Mouse (Mus musculus): Measurements from ENCODE around the gene Slc7a5. TPM values are rescaled to one million over a fixed set of nuclear protein-coding genes. Genes with fewer than 3 reads are reported as not detected.
A peak's percentile ranks its signal among the peaks of the same experiment; 100 is the strongest.

Slc7a5 gene
- total RNA-seq, 2 experiments from 2014 or later: 21.9 to 22.4 TPM

GRCm38 (mm10) chr8:121909663-121910062 lies 2.2 kb upstream of the Slc7a5 start:
- DNase-seq (ENCODE audit: low spot score in 2 of 2): peak; percentile 57 to 74

DNA sequence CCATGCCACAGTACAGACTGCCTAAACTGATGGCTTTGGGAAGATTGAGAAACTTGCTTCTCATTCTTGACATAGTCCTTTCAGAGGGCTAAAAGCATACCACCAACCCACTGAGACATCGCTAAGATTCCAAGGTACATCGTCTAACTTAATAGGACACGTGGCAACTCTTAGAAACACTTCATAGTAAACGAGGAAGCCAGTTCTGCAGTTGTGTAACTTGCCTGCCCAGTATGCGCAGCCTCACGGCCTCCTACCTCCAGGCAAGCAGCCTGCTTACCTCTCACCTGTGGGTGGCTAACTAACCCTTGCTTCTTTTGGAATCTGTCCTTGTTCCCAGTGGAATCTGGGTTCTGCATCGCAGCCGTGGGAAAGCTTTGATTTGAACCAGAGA lies 1.7 kb upstream of the Slc7a5 start:
- DNase-seq (ENCODE audit: low spot score in 2 of 2): no peak

DNA sequence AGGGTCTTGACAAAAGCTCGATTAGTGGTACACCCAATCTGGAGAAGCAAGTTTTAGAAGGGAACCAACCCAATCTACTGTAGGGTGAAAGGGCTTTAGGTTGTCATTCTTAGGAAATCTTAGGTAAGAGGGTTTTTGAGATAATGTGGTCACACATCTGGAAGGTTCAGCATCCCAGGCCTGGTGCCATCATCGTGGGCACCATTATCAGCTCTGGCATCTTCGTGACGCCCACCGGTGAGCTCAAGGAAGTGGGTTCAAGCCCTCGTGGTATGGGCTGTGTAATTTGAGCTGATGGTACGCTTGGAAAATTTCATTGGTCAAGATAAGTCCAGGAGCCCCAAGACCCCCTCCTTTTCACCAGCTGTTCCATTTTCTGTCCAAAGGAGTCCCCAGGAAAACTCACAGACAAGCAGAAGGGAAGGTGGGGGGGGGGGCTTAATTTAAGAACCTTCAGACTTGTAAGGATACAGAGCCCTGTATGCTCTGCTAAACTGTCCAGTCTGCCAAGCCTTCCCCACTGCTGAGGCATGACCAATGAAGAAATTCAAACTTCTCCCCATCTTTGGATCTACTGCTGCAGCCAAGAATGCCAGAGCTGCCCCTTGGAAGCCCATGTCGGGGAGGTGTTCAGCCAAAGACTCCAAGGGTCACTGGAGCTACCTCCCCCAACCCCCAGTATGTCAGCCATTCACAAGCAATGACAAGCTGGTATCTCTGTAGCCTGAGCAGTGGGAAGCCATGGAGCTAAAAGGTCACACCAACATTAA lies 1.1 kb upstream of the Slc7a5 start:
- no peak for DNase-seq (ENCODE audit: low spot score in 2 of 2)

DNA sequence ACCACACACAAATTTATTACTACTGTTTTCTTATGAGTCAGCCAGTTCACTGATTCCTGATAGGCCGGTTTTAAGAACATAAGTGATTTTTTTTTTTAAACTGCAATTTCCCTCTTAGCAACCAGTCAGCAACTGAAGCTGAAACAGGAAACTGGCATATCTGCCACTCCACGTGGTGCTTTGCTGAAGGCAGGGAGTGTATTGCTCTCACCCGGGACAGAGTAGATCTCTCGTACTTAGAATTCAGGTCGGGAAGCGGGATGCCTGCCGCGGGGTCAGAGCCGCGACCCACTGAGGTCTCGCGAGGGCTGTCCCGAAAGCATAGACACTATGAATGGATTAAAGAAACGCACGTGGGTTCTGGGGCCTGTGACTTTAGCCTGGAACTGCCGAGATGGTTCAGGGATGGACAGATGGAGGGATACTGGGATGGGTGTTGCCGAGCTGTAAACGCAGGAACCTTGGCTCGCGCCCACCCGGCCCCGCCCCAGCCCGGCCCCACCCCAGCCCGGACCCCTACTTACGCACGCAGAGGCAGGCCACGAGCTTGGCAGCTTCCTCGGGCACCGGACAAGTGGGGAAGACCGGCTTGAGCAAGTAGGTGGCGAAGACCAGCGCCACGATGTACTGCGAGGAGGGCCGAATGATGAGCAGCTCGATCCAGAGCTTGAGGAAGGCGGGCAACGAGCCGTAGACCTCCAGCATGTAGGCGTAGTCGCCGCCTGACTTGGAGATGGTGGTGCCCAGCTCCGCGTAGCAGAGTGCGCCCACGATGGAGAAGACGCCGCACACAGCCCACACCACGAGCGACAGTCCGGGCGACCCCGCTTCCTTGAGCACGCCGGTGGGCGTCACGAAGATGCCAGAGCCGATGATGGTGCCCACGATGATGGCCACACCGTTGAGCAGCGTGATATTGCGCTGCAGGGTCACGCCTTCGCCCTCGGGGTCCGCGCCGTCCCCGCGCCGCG lies 667 bp downstream of the Slc7a5 start:
- peak in 1 of 2 experiments; percentile 49 for DNase-seq (ENCODE audit: low spot score in 2 of 2)

- no peak for DNase-seq (ENCODE audit: low spot score in 2 of 2)
Observed at GRCm38 (mm10) chr8:121905864-121906263, 1.6 kb downstream of the Slc7a5 start.

DNA sequence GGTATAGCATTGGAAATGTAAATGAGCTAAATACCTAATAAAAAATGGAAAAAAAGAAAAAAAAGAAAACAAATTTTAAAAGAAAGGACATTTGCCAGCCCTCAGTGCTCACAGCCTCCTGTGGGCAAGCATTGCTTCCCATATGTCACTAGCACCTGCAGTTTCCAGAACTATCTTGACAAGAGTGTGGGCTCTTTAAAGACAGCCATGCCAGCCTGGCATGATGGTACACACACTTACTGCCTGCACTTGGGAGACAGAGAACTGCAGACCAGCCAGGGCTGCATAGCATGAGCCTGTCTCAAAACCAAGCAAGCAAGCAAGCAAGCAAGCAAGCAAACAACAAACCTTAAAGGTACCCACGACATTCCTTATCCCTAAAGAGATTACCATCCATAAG lies 2.1 kb downstream of the Slc7a5 start:
- no peak for DNase-seq (ENCODE audit: low spot score in 2 of 2)

DNA sequence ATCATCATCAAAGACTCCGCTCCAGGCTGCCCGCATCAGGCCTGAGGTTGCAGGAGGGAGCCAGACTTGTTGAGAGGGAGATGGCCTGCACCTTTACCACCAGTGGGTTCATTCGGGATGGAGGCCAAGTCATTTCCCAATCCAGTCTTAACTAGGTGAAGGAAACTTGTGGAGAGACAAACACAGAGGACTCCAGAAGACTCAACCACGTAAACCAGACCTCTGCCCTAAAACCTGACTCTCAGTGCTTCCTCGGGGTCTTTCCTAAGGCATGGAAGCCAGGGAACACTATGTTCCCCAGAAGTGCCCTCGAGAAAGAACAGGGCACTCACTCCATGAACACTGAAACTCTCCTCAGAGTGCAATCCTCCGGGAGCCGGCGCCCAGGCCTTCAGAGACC lies 2.5 kb downstream of the Slc7a5 start:
- no peak for DNase-seq (ENCODE audit: low spot score in 2 of 2)

DNA sequence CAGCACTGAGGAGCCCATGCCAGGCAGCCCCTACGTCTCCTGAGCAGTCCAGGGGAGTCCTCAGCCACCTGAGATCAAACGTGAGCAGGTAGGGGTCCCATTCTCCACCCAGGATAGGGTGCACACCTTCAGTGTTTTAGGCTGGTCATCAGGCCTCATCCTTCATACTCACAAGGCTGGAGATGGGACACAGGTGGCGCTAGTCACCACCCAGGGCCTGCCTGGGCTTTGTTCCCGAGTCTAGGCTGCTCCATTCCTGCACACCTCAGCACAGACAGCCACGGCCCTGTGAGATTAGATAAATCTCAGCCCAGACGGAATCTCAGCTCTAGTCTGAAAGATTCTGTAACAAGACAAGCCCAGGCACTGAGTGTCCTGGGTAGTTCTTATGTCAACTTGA lies 3.5 kb downstream of the Slc7a5 start:
- DNase-seq (ENCODE audit: low spot score in 2 of 2): no peak

GRCm38 (mm10) chr8:121901498-121902236 lies 5.8 kb downstream of the Slc7a5 start:
- DNase-seq (ENCODE audit: low spot score in 2 of 2): peak in 1 of 2 experiments; percentile 45

GRCm38 (mm10) chr8:121899180-121900044 lies 8.1 kb downstream of the Slc7a5 start:
- DNase-seq (ENCODE audit: low spot score in 2 of 2): no peak

DNA sequence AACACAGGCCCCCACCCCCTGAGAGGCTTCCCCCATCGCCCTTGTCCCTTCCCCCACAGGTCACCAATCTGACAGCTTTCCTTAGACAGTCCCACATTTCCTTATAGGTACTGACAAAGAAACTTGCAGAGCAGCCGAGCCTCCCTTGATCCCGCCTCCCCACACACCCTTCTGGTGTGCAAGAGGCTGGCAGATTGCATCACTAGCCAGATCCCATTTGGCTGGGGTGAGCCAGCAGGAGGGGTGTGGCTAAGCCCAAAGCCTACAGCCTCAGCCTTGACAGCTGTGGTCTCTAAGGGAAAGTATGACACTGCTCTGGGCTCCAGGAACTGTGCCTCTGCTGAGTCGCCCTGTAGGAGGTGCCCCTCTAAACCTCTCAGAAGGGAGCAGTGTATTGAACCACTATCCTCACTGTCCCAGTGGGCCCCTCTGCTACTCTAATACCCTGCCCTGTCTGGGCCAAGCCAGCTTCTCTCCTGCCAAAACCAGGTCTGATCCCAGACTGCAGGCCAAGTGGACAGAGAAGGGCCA lies 9.0 kb downstream of the Slc7a5 start:
- DNase-seq (ENCODE audit: low spot score in 2 of 2): peak; percentile 33 to 76

GRCm38 (mm10) chr8:121897871-121898381 lies 9.6 kb downstream of the Slc7a5 start:
- no peak for DNase-seq (ENCODE audit: low spot score in 2 of 2)

DNA sequence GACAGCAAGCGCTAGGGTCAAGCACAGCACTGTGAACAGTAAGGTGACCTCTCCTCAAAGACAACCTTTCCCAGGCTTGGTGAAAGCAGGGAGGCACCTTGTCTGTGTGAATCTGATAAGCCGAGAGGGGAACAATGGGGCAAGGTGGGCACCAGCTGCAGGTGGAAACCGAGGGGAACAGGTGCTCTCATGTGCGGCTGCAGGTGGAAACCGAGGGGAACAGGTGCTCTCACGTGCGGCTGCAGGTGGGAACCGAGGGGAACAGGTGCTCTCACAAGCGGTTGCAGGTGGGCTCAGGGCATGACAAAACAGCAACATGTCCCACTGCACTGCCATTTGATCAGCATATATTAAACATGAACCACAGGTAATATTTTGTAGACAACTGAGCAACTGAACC lies 10.3 kb downstream of the Slc7a5 start:
- no peak for DNase-seq (ENCODE audit: low spot score in 2 of 2)

GRCm38 (mm10) chr8:121896476-121897145 lies 10.9 kb downstream of the Slc7a5 start:
- DNase-seq (ENCODE audit: low spot score in 2 of 2): no peak

- DNase-seq (ENCODE audit: low spot score in 2 of 2): no peak
Observed at GRCm38 (mm10) chr8:121895910-121896309, 11.6 kb downstream of the Slc7a5 start.

DNA sequence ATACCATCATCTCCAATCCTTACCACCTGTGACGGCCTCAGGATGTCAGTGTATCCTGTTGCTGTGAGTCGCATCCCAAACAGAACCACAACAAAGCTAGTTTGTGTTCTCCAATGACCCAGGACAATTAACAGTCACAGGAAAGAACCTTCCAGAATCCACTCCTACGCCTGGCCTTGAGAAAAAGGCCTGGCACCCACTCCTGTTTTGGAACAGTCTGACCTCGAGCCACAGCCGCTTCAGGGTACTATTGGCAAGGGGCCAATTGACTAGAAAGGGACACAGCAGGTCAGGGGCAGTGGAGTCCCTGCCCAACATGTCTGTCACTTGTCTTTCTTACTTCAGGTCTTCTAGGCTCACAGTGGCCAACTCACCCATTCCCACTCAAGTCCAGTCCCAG lies 14.6 kb downstream of the Slc7a5 start:
- DNase-seq (ENCODE audit: low spot score in 2 of 2): no peak

DNA sequence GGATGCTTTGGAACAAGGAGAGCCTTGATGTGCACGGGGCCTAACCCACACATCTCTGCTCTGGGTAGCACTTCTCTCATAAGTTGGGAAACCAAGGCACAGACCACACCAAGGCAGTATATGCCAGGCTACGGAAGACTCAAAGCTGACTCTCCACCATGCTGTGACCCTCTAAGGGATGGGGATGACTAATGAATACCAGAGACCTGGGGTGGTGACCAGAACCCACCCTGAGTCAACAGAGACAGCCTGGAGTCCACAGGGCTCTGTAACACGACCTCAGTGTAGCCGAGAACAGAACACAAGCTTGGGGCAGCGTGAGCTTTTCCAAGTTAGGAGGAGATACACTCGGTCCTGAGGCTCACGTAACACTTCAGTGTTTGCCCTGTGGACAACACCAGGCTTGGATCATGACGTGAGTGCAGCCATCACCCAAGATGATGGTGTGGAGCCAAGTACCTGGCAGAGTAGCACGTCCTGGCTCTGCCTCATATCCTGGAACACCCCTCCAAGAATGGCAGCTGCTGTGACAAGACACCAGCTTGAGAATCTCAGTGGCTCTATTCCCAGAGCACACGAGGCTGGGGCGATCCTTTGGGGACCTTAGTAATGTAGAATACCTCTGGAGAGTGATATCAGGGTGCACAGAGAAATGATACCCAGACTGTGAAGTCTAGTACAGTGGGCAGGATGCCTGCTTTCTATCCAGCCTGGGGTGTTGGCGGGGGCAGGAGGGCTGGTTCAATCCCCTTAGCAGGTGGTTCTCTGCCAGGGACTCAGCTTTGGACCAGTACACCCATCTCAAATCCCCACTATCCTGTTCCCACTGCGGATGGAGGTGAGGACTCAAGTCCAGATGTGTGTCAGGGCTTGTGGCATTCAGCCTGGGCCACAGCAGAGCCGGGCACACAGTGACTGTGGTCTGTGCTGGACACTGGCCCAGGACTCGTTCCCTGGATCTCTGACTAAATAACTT lies 17.4 kb downstream of the Slc7a5 start:
- DNase-seq (ENCODE audit: low spot score in 2 of 2): no peak

DNA sequence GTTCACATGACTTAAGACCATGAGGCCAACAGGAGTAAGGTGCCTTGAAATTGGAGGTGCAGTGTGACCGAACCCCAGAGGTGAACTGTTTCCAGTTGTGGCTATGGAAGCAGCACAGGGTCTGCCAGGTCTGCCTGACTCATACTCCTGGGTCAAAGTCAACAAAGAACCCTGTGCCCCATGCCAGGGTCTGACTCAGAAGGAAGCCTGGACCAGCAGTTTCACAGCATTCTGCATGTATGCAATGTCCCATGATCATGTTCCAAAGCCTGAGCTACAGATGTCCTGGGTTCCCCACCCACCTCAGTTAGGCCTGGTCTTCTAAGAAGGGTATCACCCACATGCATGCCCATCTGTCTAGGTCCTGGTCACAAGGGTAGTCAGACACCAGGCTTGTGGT lies 18.2 kb downstream of the Slc7a5 start:
- DNase-seq (ENCODE audit: low spot score in 2 of 2): no peak

Measured in gastrocnemius, postnatal 4 days (tissue).